Mouse (Mus musculus) midbrain, embryonic 14.5 days (tissue): ENCODE measurements around the gene Gm45213. TPM values are rescaled to one million over a fixed set of nuclear protein-coding genes. Genes with fewer than 3 reads are reported as not detected.

Source experiments
- ATAC-seq: fragments of 200-750 bp; cut with Nextera tagmentation; 2 replicates; pipeline ENCODE4 v1.8.0; 2017; ENCODE audit warnings: moderate number of reproducible peaks, moderate library complexity; ENCODE audit not compliant: low FRiP score, low TSS enrichment
- DNase-seq: peaks from one replicate; pipeline ENCODE4 v3.0.0-alpha.2; 2015
- H3K27ac ChIP-seq: fragments of 300-500 bp; sonication (generic); replicated peaks from 2 replicates; pipeline ENCODE4 v1.5.1; 2014; ENCODE audit warnings: mild to moderate bottlenecking, low read depth, low read length, moderate library complexity
- H3K27me3 ChIP-seq: fragments of 300-500 bp; sonication (generic); 2 replicates; pipeline ENCODE4 v1.6.1; 2014; ENCODE audit warnings: low read length, control low read depth, mixed read lengths; ENCODE audit not compliant: control insufficient read depth, insufficient read depth
- H3K36me3 ChIP-seq: fragments of 300-500 bp; sonication (generic); 2 replicates; pipeline ENCODE4 v1.6.1; 2014; ENCODE audit warnings: low read length, control low read depth; ENCODE audit not compliant: control insufficient read depth, insufficient read depth
- H3K4me1 ChIP-seq: fragments of 300-500 bp; sonication (generic); 2 replicates; pipeline ENCODE4 v1.6.1; 2014; ENCODE audit warnings: mild to moderate bottlenecking, antibody characterized with exemption, low read length, control low read depth; ENCODE audit not compliant: control insufficient read depth, insufficient read depth
- H3K4me2 ChIP-seq: fragments of 300-500 bp; sonication (generic); 2 replicates; pipeline ENCODE4 v1.6.1; 2014; ENCODE audit warnings: mild to moderate bottlenecking, low read length, moderate library complexity
- H3K4me3 ChIP-seq: fragments of 300-500 bp; sonication (generic); replicated peaks from 2 replicates; pipeline ENCODE4 v1.5.1; 2014; ENCODE audit warnings: low read depth, low read length
- H3K9ac ChIP-seq: fragments of 300-500 bp; sonication (generic); replicated peaks from 2 replicates; pipeline ENCODE4 v1.6.1; 2014; ENCODE audit warnings: mild to moderate bottlenecking, low read length, moderate library complexity
- H3K9me3 ChIP-seq: fragments of 300-500 bp; sonication (generic); 2 replicates; pipeline ENCODE4 v1.6.1; 2016; ENCODE audit warnings: low read length, control low read depth, mixed read lengths; ENCODE audit not compliant: control insufficient read depth
- WGBS: fragments of 180-500 bp; shearing (Covaris S2); extraction: QIAGEN DNeasy Blood & Tissue Kit; methylation state at CpG from one replicate; pipeline ENCODE4 v1.1.7; 2014; 5-methylcytosine and 5-hydroxymethylcytosine counted together
- polyA plus RNA-seq: library from polyadenylated mRNA; unstranded; fragments of >200 nt; fragmentation: Nextera tagmentation; extraction: Ambion mirVana; gene quantifications from 2 replicates; pipeline ENCODE4 v1.2.1, GENCODE M21; 2014

The Gm45213 gene
- polyA plus RNA-seq, 1 experiment from 2014 or later: not detected

DNA sequence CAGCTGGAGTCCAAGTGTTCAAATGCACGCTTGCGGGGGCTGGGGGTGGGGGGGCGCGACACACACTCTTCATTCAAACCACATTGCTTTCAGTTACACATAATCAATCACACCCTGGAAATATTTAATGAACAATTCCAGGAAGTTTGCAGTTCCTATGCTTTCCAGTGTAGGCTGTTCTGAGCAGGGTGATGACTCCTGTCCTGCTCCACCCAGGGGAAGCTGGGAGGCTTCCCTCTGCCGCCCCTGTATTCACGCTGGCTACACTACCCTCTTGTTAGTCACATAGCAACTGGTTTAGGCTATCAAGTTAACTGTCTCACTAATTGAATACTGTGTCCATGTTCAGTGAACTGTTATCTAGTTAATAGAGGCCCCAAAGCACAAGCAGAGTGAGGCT, 32.9 kb upstream of the Gm45213 start:
- no peak for DNase-seq
- H3K9ac ChIP-seq: no peak overlapping the region
- H3K4me2 ChIP-seq: no peak overlapping the region
- H3K27me3 ChIP-seq: no peaks in the 10 kb centered on the region
- H3K27ac ChIP-seq: no peak overlapping the region
- no peak for ATAC-seq
- no peak overlapping the region for H3K4me3 ChIP-seq
- WGBS: 89% methylated on average over 6 of the region's 6 CpGs
- no peaks in the 10 kb centered on the region for H3K9me3 ChIP-seq
- no peaks in the 10 kb centered on the region for H3K4me1 ChIP-seq
- H3K36me3 ChIP-seq: no peaks in the 10 kb centered on the region

- 90% methylated on average over 2 of the region's 2 CpGs for WGBS
- no peak overlapping the region for H3K4me2 ChIP-seq
- no peak overlapping the region for H3K27ac ChIP-seq
- H3K4me3 ChIP-seq: no peak overlapping the region
- H3K36me3 ChIP-seq: no peaks in the 10 kb centered on the region
- H3K9me3 ChIP-seq: no peaks in the 10 kb centered on the region
- H3K4me1 ChIP-seq: no peaks in the 10 kb centered on the region
- H3K9ac ChIP-seq: no peak overlapping the region
- DNase-seq: peak; percentile 64
- H3K27me3 ChIP-seq: no peaks in the 10 kb centered on the region
- ATAC-seq: no peak
Measured at GRCm38 (mm10) chr7:66027747-66028146, 15.7 kb upstream of the Gm45213 start.

- Histone ChIP-seq H3K36me3 (no peaks in the 10 kb centered on the region), H3K4me2 (no peak overlapping the region), H3K9me3 (no peaks in the 10 kb centered on the region), H3K4me1 (no peaks in the 10 kb centered on the region), H3K27me3 (no peaks in the 10 kb centered on the region), H3K27ac (no peak overlapping the region), H3K4me3 (no peak overlapping the region), H3K9ac (no peak overlapping the region)
- DNase-seq (no peak), ATAC-seq (no peak)
- 70% methylated on average over 6 of the region's 6 CpGs for WGBS
Measured at GRCm38 (mm10) chr7:66028766-66029512, 14.5 kb upstream of the Gm45213 start.

DNA sequence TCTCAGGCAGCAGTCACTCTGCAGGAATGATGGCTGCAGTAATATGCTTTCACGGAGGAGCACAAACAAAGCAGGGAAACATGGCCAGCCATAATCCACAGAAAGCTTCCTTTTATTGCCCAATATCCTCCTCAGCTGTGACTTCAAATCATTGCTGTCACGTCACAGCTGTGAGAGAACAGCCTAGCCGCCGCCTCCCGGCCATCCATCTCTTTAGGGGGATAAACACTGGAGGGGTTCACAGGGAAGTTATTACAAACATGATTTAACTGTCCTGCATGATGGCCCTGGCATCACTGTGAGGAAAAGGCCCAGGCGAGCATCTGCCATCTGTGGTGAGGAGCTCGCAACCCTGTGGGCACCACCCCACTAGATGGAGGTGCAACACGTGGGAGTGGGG, 6.6 kb upstream of the Gm45213 start:
- 69% methylated on average over 8 of the region's 8 CpGs for WGBS
- no peaks in the 10 kb centered on the region for H3K27me3 ChIP-seq
- no peak for ATAC-seq
- H3K27ac ChIP-seq: no peak overlapping the region
- no peak overlapping the region for H3K4me3 ChIP-seq
- no peaks in the 10 kb centered on the region for H3K9me3 ChIP-seq
- H3K9ac ChIP-seq: no peak overlapping the region
- no peak overlapping the region for H3K4me2 ChIP-seq
- DNase-seq: no peak
- H3K36me3 ChIP-seq: no peaks in the 10 kb centered on the region
- no peaks in the 10 kb centered on the region for H3K4me1 ChIP-seq

- Histone ChIP-seq H3K4me2 (no peak overlapping the region), H3K4me3 (no peak overlapping the region), H3K27me3 (no peaks in the 10 kb centered on the region), H3K27ac (no peak overlapping the region), H3K9ac (no peak overlapping the region), H3K9me3 (no peaks in the 10 kb centered on the region), H3K4me1 (no peaks in the 10 kb centered on the region), H3K36me3 (no peaks in the 10 kb centered on the region)
- DNase-seq (no peak), ATAC-seq (no peak)
- 80% methylated on average over 3 of the region's 3 CpGs for WGBS
Measured at GRCm38 (mm10) chr7:66038261-66038660, 5.1 kb upstream of the Gm45213 start.

- no peaks in the 10 kb centered on the region for H3K4me1 ChIP-seq
- 80% methylated on average over 11 of the region's 11 CpGs for WGBS
- H3K27ac ChIP-seq: no peak overlapping the region
- no peak for DNase-seq
- H3K9ac ChIP-seq: no peak overlapping the region
- H3K9me3 ChIP-seq: no peaks in the 10 kb centered on the region
- ATAC-seq: no peak
- H3K4me3 ChIP-seq: no peak overlapping the region
- no peaks in the 10 kb centered on the region for H3K36me3 ChIP-seq
- H3K27me3 ChIP-seq: no peaks in the 10 kb centered on the region
- no peak overlapping the region for H3K4me2 ChIP-seq
Measured at GRCm38 (mm10) chr7:66038730-66039129, 4.7 kb upstream of the Gm45213 start.

- DNase-seq (no peak), ATAC-seq (no peak)
- 75% methylated on average over 18 of the region's 18 CpGs for WGBS
- Histone ChIP-seq H3K9me3 (no peaks in the 10 kb centered on the region), H3K4me2 (no peak overlapping the region), H3K36me3 (no peaks in the 10 kb centered on the region), H3K9ac (no peak overlapping the region), H3K27me3 (no peaks in the 10 kb centered on the region), H3K4me3 (no peak overlapping the region), H3K27ac (no peak overlapping the region), H3K4me1 (no peaks in the 10 kb centered on the region)
Measured at GRCm38 (mm10) chr7:66040026-66040814, 3.2 kb upstream of the Gm45213 start.

GRCm38 (mm10) chr7:66044617-66045016, 1.2 kb downstream of the Gm45213 start:
- Histone ChIP-seq H3K9ac (0 out of 2 replicates have a peak overlapping the region, but pooled peaks have one; percentile 2), H3K27ac (no peak overlapping the region), H3K36me3 (no peaks in the 10 kb centered on the region), H3K27me3 (no peaks in the 10 kb centered on the region), H3K9me3 (no peaks in the 10 kb centered on the region), H3K4me3 (no peak overlapping the region), H3K4me2 (no peak overlapping the region), H3K4me1 (no peaks in the 10 kb centered on the region)
- WGBS: 41% methylated on average over 9 of the region's 9 CpGs
- ATAC-seq: no peak
- DNase-seq: no peak
